Mouse (Mus musculus) left cerebral cortex, postnatal 4 days (tissue): Measurements from ENCODE around the gene Kif11. TPM values are rescaled to one million over a fixed set of nuclear protein-coding genes. Genes with fewer than 3 reads are reported as not detected.
A peak's percentile ranks its signal among the peaks of the same experiment; 100 is the strongest.

Experiments
- DNase-seq: peaks from one replicate; pipeline ENCODE4 v3.0.0-alpha.2; 2022
- intact Hi-C: fragments of 180-260 bp; cut with DNase I; formaldehyde crosslinking; loops from one replicate; pipeline ENCODE4 v1.15.1; 2025
- total RNA-seq, 2 experiments: library from RNA; stranded (reverse); gene quantifications; 2 replicates each; pipeline ENCODE4 v1.2.3; 2021

Gene Kif11
- total RNA-seq, 2 experiments from 2014 or later, result 6.9 to 7.0 TPM

GRCm38 (mm10) chr19:37376841-37377240 lies 638 bp downstream of the Kif11 start:
- no peak for DNase-seq
- intact Hi-C loops, result no loop called here

- DNase-seq, result no peak
- intact Hi-C loops, result no loop called here
Observed at GRCm38 (mm10) chr19:37377404-37377990, 1.3 kb downstream of the Kif11 start.

- DNase-seq, result no peak
- intact Hi-C loops, result loop anchor here (1.0 kb wide), 1 partner anchor 467 kb away; no protein-coding TSS in a partner anchor
Observed at GRCm38 (mm10) chr19:37378816-37379215, 2.6 kb downstream of the Kif11 start.

- no peak for DNase-seq
- intact Hi-C loops, result no loop called here
Observed at GRCm38 (mm10) chr19:37386126-37386525, 9.9 kb downstream of the Kif11 start.

GRCm38 (mm10) chr19:37391869-37392268 lies 15.7 kb downstream of the Kif11 start:
- no peak for DNase-seq

GRCm38 (mm10) chr19:37396279-37396678 lies 20.1 kb downstream of the Kif11 start:
- DNase-seq, result no peak
- intact Hi-C loops, result no loop called here

More at GRCm38 (mm10) chr19:37391869-37392268, 15.7 kb downstream of the Kif11 start:
- intact Hi-C loops, result no loop called here

- intact Hi-C loops, result no loop called here
- no peak for DNase-seq
Observed at GRCm38 (mm10) chr19:37400936-37401335, 24.7 kb downstream of the Kif11 start.

- no peak for DNase-seq
- intact Hi-C loops, result no loop called here
Observed at GRCm38 (mm10) chr19:37418294-37418693, 42.1 kb downstream of the Kif11 start.

- peak; percentile 32 for DNase-seq
- intact Hi-C loops, result no loop called here
Observed at GRCm38 (mm10) chr19:37419613-37420012, 43.4 kb downstream of the Kif11 start.

- DNase-seq, result no peak
- intact Hi-C loops, result no loop called here
Observed at GRCm38 (mm10) chr19:37428589-37428988, 52.4 kb downstream of the Kif11 start.

- intact Hi-C loops, result no loop called here
- DNase-seq, result no peak
Observed at GRCm38 (mm10) chr19:37431139-37431756, 55.0 kb downstream of the Kif11 start.

GRCm38 (mm10) chr19:37432868-37433570 lies 56.8 kb downstream of the Kif11 start:
- intact Hi-C loops, result no loop called here
- DNase-seq, result no peak

- intact Hi-C loops, result no loop called here
- no peak for DNase-seq
Observed at GRCm38 (mm10) chr19:37433895-37434262, 57.7 kb downstream of the Kif11 start.

- intact Hi-C loops, result no loop called here
- peak; percentile 46 for DNase-seq
Observed at GRCm38 (mm10) chr19:37434263-37434951, 58.2 kb downstream of the Kif11 start, which contains the start of gene Hhex. Gene Hhex (plus strand): TSS chr19:37434810.

GRCm38 (mm10) chr19:37435041-37435852 lies 59.0 kb downstream of the Kif11 start:
- no peak for DNase-seq
- intact Hi-C loops, result no loop called here

- no peak for DNase-seq
- intact Hi-C loops, result no loop called here
Observed at GRCm38 (mm10) chr19:37435853-37436174, 59.6 kb downstream of the Kif11 start.

- no peak for DNase-seq
Observed at GRCm38 (mm10) chr19:37436514-37437288, 60.5 kb downstream of the Kif11 start.

GRCm38 (mm10) chr19:37437289-37437606 lies 61.0 kb downstream of the Kif11 start:
- intact Hi-C loops, result no loop called here
- DNase-seq, result no peak

More at GRCm38 (mm10) chr19:37436514-37437288, 60.5 kb downstream of the Kif11 start:
- intact Hi-C loops, result no loop called here

- intact Hi-C loops, result no loop called here
- no peak for DNase-seq
Observed at GRCm38 (mm10) chr19:37440181-37440580, 64.0 kb downstream of the Kif11 start.
